Mouse (Mus musculus) liver (tissue): Measurements from ENCODE around the gene Apoc3.

ENCODE experiments used
- DNase-seq: peaks from one replicate; pipeline ENCODE4 v3.0.0-alpha.2; 2020; ENCODE audit warnings: mixed read lengths

The Apoc3 gene

GRCm38 (mm10) chr9:46235596-46235648, at the start of gene Apoc3:
Gene Apoc3, minus strand, starts transcription at chr9:46235636.
- no peak for DNase-seq

GRCm38 (mm10) chr9:46282631-46283436, 47.4 kb upstream of the Apoc3 start, which contains the start of gene Bud13:
Gene Bud13, plus strand, starts transcription at chr9:46283008.
- peak; percentile 91 for DNase-seq

- no peak for DNase-seq
Measured at GRCm38 (mm10) chr9:46274494-46274893, 39.1 kb upstream of the Apoc3 start.

- DNase-seq, result peak; percentile 88
Measured at GRCm38 (mm10) chr9:46272677-46273454, 37.4 kb upstream of the Apoc3 start, which contains the start of gene Zpr1. Gene Zpr1, plus strand, starts transcription at chr9:46273064.

- DNase-seq, result peak; percentile 23
Measured at GRCm38 (mm10) chr9:46272070-46272469, 36.6 kb upstream of the Apoc3 start.

GRCm38 (mm10) chr9:46270782-46271181, 35.3 kb upstream of the Apoc3 start:
- DNase-seq, result no peak

GRCm38 (mm10) chr9:46269125-46269524, 33.7 kb upstream of the Apoc3 start:
- no peak for DNase-seq

- no peak for DNase-seq
Measured at GRCm38 (mm10) chr9:46268343-46268873, 33.0 kb upstream of the Apoc3 start, which contains the start of gene Apoa5. Gene Apoa5, plus strand, starts transcription at chr9:46268633.

- DNase-seq, result no peak
Measured at GRCm38 (mm10) chr9:46261131-46261530, 25.7 kb upstream of the Apoc3 start.

- no peak for DNase-seq
Measured at GRCm38 (mm10) chr9:46259111-46259510, 23.7 kb upstream of the Apoc3 start.

GRCm38 (mm10) chr9:46257546-46257945, 22.1 kb upstream of the Apoc3 start:
- peak; percentile 16 for DNase-seq

- no peak for DNase-seq
Measured at GRCm38 (mm10) chr9:46256658-46257385, 21.4 kb upstream of the Apoc3 start.

- DNase-seq, result no peak
Measured at GRCm38 (mm10) chr9:46256177-46256576, 20.7 kb upstream of the Apoc3 start.

GRCm38 (mm10) chr9:46246752-46247324, 11.4 kb upstream of the Apoc3 start:
- peak; percentile 68 for DNase-seq

- DNase-seq, result no peak
Measured at GRCm38 (mm10) chr9:46243584-46243983, 8.1 kb upstream of the Apoc3 start.

GRCm38 (mm10) chr9:46243122-46243521, 7.7 kb upstream of the Apoc3 start:
- DNase-seq, result no peak

GRCm38 (mm10) chr9:46241818-46242217, 6.4 kb upstream of the Apoc3 start:
- DNase-seq, result no peak

GRCm38 (mm10) chr9:46240526-46241153, 5.2 kb upstream of the Apoc3 start, which contains the start of gene Apoa4:
Gene Apoa4, plus strand, starts transcription at chr9:46240696.
- DNase-seq, result no peak

GRCm38 (mm10) chr9:46238850-46239249, 3.4 kb upstream of the Apoc3 start:
- DNase-seq, result no peak

- DNase-seq, result no peak
Measured at GRCm38 (mm10) chr9:46235649-46236048, 213 bp upstream of the Apoc3 start.

GRCm38 (mm10) chr9:46235196-46235595, 240 bp downstream of the Apoc3 start:
- no peak for DNase-seq

GRCm38 (mm10) chr9:46230450-46230975, 4.9 kb downstream of the Apoc3 start:
- no peak for DNase-seq
